Mouse (Mus musculus): Measurements from ENCODE around the gene Lrrn3. TPM values are rescaled to one million over a fixed set of nuclear protein-coding genes. Genes with fewer than 3 reads are reported as not detected.

Gene Lrrn3
- polyA plus RNA-seq (2015; fragmentation: Nextera tagmentation; extraction: Ambion mirVana) = 17.2 and 18.3 TPM in 2 replicates

- Histone ChIP-seq H3K4me3 (peak within 1 kb of the TSS; percentile 47), H3K4me2 (peak within 1 kb of the TSS; percentile 63), H3K27me3 (no peaks in the 10 kb centered on the region), H3K36me3 (no peaks in the 10 kb centered on the region), H3K27ac (peak within 1 kb of the TSS; percentile 44; the same call in 1 of the 2 replicates), H3K9ac (peak within 1 kb of the TSS; percentile 43), H3K4me1 (peaks cover 24% of the 10 kb centered on the region; the same call in 1 of the 2 replicates), H3K9me3 (no peaks in the 10 kb centered on the region)
- WGBS = 91% methylated on average over 1 of the region's 1 CpGs
- no peak for ATAC-seq (ENCODE audit: borderline replicate concordance, extremely low read depth, low FRiP score, low TSS enrichment)
These were observed at the start of gene Lrrn3 for GRCm38 (mm10) chr12:41486331-41486730. Gene Lrrn3 (minus strand): TSS chr12:41486431.

- Histone ChIP-seq H3K27ac (no peak overlapping the region), H3K27me3 (no peaks in the 10 kb centered on the region), H3K4me3 (no peak overlapping the region), H3K9me3 (no peaks in the 10 kb centered on the region), H3K4me1 (no peaks in the 10 kb centered on the region), H3K4me2 (no peak overlapping the region), H3K9ac (no peak overlapping the region), H3K36me3 (no peaks in the 10 kb centered on the region)
- no peak for ATAC-seq (ENCODE audit: borderline replicate concordance, extremely low read depth, low FRiP score, low TSS enrichment)
- 67% methylated on average over 4 of the region's 4 CpGs for WGBS
These were observed 42.2 kb upstream of the Lrrn3 start for GRCm38 (mm10) chr12:41528410-41528809.

- H3K27ac ChIP-seq = no peak overlapping the region
- no peaks in the 10 kb centered on the region for H3K9me3 ChIP-seq
- 51% methylated on average over 2 of the region's 2 CpGs for WGBS
- H3K4me3 ChIP-seq = no peak overlapping the region
- ATAC-seq (ENCODE audit: borderline replicate concordance, extremely low read depth, low FRiP score, low TSS enrichment) = no peak
- H3K36me3 ChIP-seq = no peaks in the 10 kb centered on the region
- no peak overlapping the region for H3K9ac ChIP-seq
- no peaks in the 10 kb centered on the region for H3K27me3 ChIP-seq
- H3K4me1 ChIP-seq = no peaks in the 10 kb centered on the region
- H3K4me2 ChIP-seq = no peak overlapping the region
These were observed 40.5 kb upstream of the Lrrn3 start for GRCm38 (mm10) chr12:41526688-41527087.

GRCm38 (mm10) chr12:41521671-41522070 lies 35.4 kb upstream of the Lrrn3 start:
- Histone ChIP-seq H3K9me3 (no peaks in the 10 kb centered on the region), H3K9ac (no peak overlapping the region), H3K4me2 (no peak overlapping the region), H3K4me3 (no peak overlapping the region), H3K36me3 (no peaks in the 10 kb centered on the region), H3K27ac (no peak overlapping the region), H3K4me1 (no peaks in the 10 kb centered on the region), H3K27me3 (no peaks in the 10 kb centered on the region)
- WGBS = 77% methylated on average over 2 of the region's 2 CpGs
- ATAC-seq (ENCODE audit: borderline replicate concordance, extremely low read depth, low FRiP score, low TSS enrichment) = no peak

- Histone ChIP-seq H3K4me1 (no peaks in the 10 kb centered on the region), H3K9ac (no peak overlapping the region), H3K4me2 (no peak overlapping the region), H3K4me3 (no peak overlapping the region), H3K9me3 (no peaks in the 10 kb centered on the region), H3K36me3 (no peaks in the 10 kb centered on the region), H3K27ac (no peak overlapping the region), H3K27me3 (no peaks in the 10 kb centered on the region)
- 49% methylated on average over 2 of the region's 2 CpGs for WGBS
- ATAC-seq (ENCODE audit: borderline replicate concordance, extremely low read depth, low FRiP score, low TSS enrichment) = no peak
These were observed 34.1 kb upstream of the Lrrn3 start for GRCm38 (mm10) chr12:41520326-41520725.

- 0 out of 2 replicates have a peak, but pooled peaks have one; percentile 46 for ATAC-seq (ENCODE audit: borderline replicate concordance, extremely low read depth, low FRiP score, low TSS enrichment)
These were observed 32.7 kb upstream of the Lrrn3 start for GRCm38 (mm10) chr12:41518897-41519296.

GRCm38 (mm10) chr12:41510588-41510987 lies 24.4 kb upstream of the Lrrn3 start:
- no peak for ATAC-seq (ENCODE audit: borderline replicate concordance, extremely low read depth, low FRiP score, low TSS enrichment)
- Histone ChIP-seq H3K4me1 (no peaks in the 10 kb centered on the region), H3K4me2 (no peak overlapping the region)

More at GRCm38 (mm10) chr12:41518897-41519296, 32.7 kb upstream of the Lrrn3 start:
- Histone ChIP-seq H3K9me3 (no peaks in the 10 kb centered on the region), H3K27me3 (no peaks in the 10 kb centered on the region), H3K36me3 (no peaks in the 10 kb centered on the region), H3K27ac (no peak overlapping the region), H3K4me2 (no peak overlapping the region), H3K4me3 (no peak overlapping the region), H3K9ac (no peak overlapping the region), H3K4me1 (no peaks in the 10 kb centered on the region)
- WGBS = 40% methylated on average over 5 of the region's 5 CpGs

GRCm38 (mm10) chr12:41508610-41509009 lies 22.4 kb upstream of the Lrrn3 start:
- no peak overlapping the region for H3K4me3 ChIP-seq
- H3K9me3 ChIP-seq = no peaks in the 10 kb centered on the region
- H3K9ac ChIP-seq = no peak overlapping the region
- no peak for ATAC-seq (ENCODE audit: borderline replicate concordance, extremely low read depth, low FRiP score, low TSS enrichment)
- H3K27me3 ChIP-seq = no peaks in the 10 kb centered on the region
- H3K4me2 ChIP-seq = no peak overlapping the region
- no peaks in the 10 kb centered on the region for H3K36me3 ChIP-seq
- 83% methylated on average over 4 of the region's 4 CpGs for WGBS
- H3K27ac ChIP-seq = no peak overlapping the region
- H3K4me1 ChIP-seq = no peaks in the 10 kb centered on the region

More at GRCm38 (mm10) chr12:41510588-41510987, 24.4 kb upstream of the Lrrn3 start:
- H3K27ac ChIP-seq = no peak overlapping the region
- 49% methylated on average over 3 of the region's 3 CpGs for WGBS
- H3K9me3 ChIP-seq = no peaks in the 10 kb centered on the region
- no peak overlapping the region for H3K4me3 ChIP-seq
- no peaks in the 10 kb centered on the region for H3K27me3 ChIP-seq
- H3K9ac ChIP-seq = no peak overlapping the region
- no peaks in the 10 kb centered on the region for H3K36me3 ChIP-seq

GRCm38 (mm10) chr12:41500049-41500820 lies 14.0 kb upstream of the Lrrn3 start:
- Histone ChIP-seq H3K4me1 (no peaks in the 10 kb centered on the region), H3K36me3 (no peaks in the 10 kb centered on the region), H3K9ac (no peak overlapping the region), H3K4me2 (no peak overlapping the region), H3K27me3 (no peaks in the 10 kb centered on the region), H3K27ac (peak overlapping the region; percentile 51), H3K4me3 (no peak overlapping the region), H3K9me3 (no peaks in the 10 kb centered on the region)
- 32% methylated on average over 9 of the region's 9 CpGs for WGBS
- ATAC-seq (ENCODE audit: borderline replicate concordance, extremely low read depth, low FRiP score, low TSS enrichment) = peak; percentile 65; the same call in 1 of the 2 replicates

- Histone ChIP-seq H3K27ac (no peak overlapping the region), H3K27me3 (no peaks in the 10 kb centered on the region), H3K36me3 (no peaks in the 10 kb centered on the region), H3K4me3 (no peak overlapping the region), H3K4me2 (no peak overlapping the region), H3K4me1 (no peaks in the 10 kb centered on the region), H3K9me3 (no peaks in the 10 kb centered on the region), H3K9ac (no peak overlapping the region)
- 59% methylated on average over 10 of the region's 10 CpGs for WGBS
- ATAC-seq (ENCODE audit: borderline replicate concordance, extremely low read depth, low FRiP score, low TSS enrichment) = 0 out of 2 replicates have a peak, but pooled peaks have one; percentile 19
These were observed 8.4 kb upstream of the Lrrn3 start for GRCm38 (mm10) chr12:41494620-41495019.

- H3K9me3 ChIP-seq = no peaks in the 10 kb centered on the region
- H3K4me3 ChIP-seq = no peak overlapping the region
- H3K4me2 ChIP-seq = no peak overlapping the region
- no peak overlapping the region for H3K9ac ChIP-seq
- no peak for ATAC-seq (ENCODE audit: borderline replicate concordance, extremely low read depth, low FRiP score, low TSS enrichment)
- H3K27me3 ChIP-seq = no peaks in the 10 kb centered on the region
- H3K36me3 ChIP-seq = no peaks in the 10 kb centered on the region
- H3K4me1 ChIP-seq = peaks cover 24% of the 10 kb centered on the region; the same call in 1 of the 2 replicates
- no peak overlapping the region for H3K27ac ChIP-seq
- WGBS = 21% methylated on average over 5 of the region's 5 CpGs
These were observed 774 bp upstream of the Lrrn3 start for GRCm38 (mm10) chr12:41487005-41487404.

- peak overlapping the region; percentile 47 for H3K4me3 ChIP-seq
- peak overlapping the region; percentile 43 for H3K9ac ChIP-seq
- no peaks in the 10 kb centered on the region for H3K27me3 ChIP-seq
- WGBS = 9% methylated on average over 12 of the region's 12 CpGs
- H3K27ac ChIP-seq = 0 out of 2 replicates have a peak overlapping the region, but pooled peaks have one; percentile 44
- no peaks in the 10 kb centered on the region for H3K36me3 ChIP-seq
- H3K4me2 ChIP-seq = peak overlapping the region; percentile 63
- peaks cover 24% of the 10 kb centered on the region; the same call in 1 of the 2 replicates for H3K4me1 ChIP-seq
- no peaks in the 10 kb centered on the region for H3K9me3 ChIP-seq
- ATAC-seq (ENCODE audit: borderline replicate concordance, extremely low read depth, low FRiP score, low TSS enrichment) = peak; percentile 97
These were observed 567 bp downstream of the Lrrn3 start for GRCm38 (mm10) chr12:41485512-41486215.

Measured in lung, embryonic 15.5 days (tissue).